Mouse (Mus musculus) G1E (cell line): ENCODE data around the gene Ms4a6b.

Source experiments
- CTCF ChIP-seq: IDR thresholded peaks from 2 replicates; pipeline ENCODE4 v1.5.1; 2012; ENCODE audit warnings: low read depth, low read length, inconsistent platforms, mixed read lengths
- GATA1 ChIP-seq: IDR thresholded peaks from 2 replicates; pipeline ENCODE4 v1.6.1; 2012; ENCODE audit warnings: borderline replicate concordance, low read length, inconsistent platforms, mixed read lengths
- GATA2 ChIP-seq: IDR thresholded peaks from 2 replicates; pipeline ENCODE4 v1.6.1; 2012; ENCODE audit warnings: low read depth, low read length, inconsistent platforms, borderline replicate concordance
- POLR2AphosphoS5 ChIP-seq: IDR thresholded peaks from 2 replicates; pipeline ENCODE4 v1.6.1; 2012; ENCODE audit warnings: low read depth, low read length, inconsistent platforms; ENCODE audit not compliant: insufficient replicate concordance
- TAL1 ChIP-seq: conservative IDR thresholded peaks from 2 replicates; pipeline ENCODE4 v1.6.1; 2012; ENCODE audit warnings: low read depth, low read length, inconsistent platforms, mixed read lengths

DNA sequence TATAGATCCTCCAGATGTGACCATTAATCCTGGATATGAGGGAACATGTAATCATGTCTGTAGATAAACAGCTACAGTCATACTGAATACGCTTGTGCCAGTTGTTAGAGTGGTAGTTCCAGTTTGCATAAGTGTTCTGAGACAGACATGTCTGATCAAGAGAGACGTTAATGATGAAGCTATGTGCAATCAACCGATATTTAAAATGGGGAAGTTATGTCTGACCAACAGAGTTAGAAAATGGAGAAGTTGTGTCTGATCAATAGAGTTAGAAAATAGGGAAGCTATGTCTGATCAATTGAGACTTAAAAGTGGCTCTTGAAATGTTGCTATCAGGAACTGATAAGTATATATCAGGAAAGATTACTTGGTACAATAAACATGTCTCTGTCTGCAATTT is 31.0 kb upstream of the Ms4a6b start:
- TF ChIP-seq GATA1 (no peak), TAL1 (no peak), CTCF (no peak), GATA2 (no peak), POLR2AphosphoS5 (no peak)
